Mouse (Mus musculus): ENCODE measurements around the gene Scyl3. TPM values are rescaled to one million over a fixed set of nuclear protein-coding genes. Genes with fewer than 3 reads are reported as not detected.
A peak's percentile ranks its signal among the peaks of the same experiment; 100 is the strongest.

Gene Scyl3
- total RNA-seq (2021), result 10 to 100 TPM; 20.9 to 25.0 TPM
- long read RNA-seq, experiment 1, full-length matches to known transcripts, result 10 of 34 reads
- long read RNA-seq, experiment 1, partial matches to known transcripts, result 13 of 34 reads
- long read RNA-seq, experiment 1, other reads (novel, unspliced or antisense), result 11 of 34 reads
- long read RNA-seq, experiment 2, full-length matches to known transcripts, result 4 of 17 reads
- long read RNA-seq, experiment 2, partial matches to known transcripts, result 7 of 17 reads
- long read RNA-seq, experiment 2, other reads (novel, unspliced or antisense), result 6 of 17 reads

GRCm38 (mm10) chr1:163928846-163929245 is at the start of gene Scyl3:
TSS of gene Scyl3 (plus strand) at chr1:163929100.
- DNase-seq (ENCODE audit: low spot score in 2 of 2), result peak in 1 of 2 experiments; percentile 12
- intact Hi-C loops (cut with DNase I), result no loop called here

- no peak for DNase-seq (ENCODE audit: low spot score in 2 of 2)
- intact Hi-C loops (cut with DNase I), result no loop called here
Measured at GRCm38 (mm10) chr1:163889629-163890028, 39.3 kb upstream of the Scyl3 start.

GRCm38 (mm10) chr1:163893294-163893693 is 35.6 kb upstream of the Scyl3 start:
- intact Hi-C loops (cut with DNase I), result no loop called here
- DNase-seq (ENCODE audit: low spot score in 2 of 2), result no peak

GRCm38 (mm10) chr1:163893774-163894527 is 34.9 kb upstream of the Scyl3 start:
- intact Hi-C loops (cut with DNase I), result no loop called here
- no peak for DNase-seq (ENCODE audit: low spot score in 2 of 2)

GRCm38 (mm10) chr1:163898291-163898764 is 30.6 kb upstream of the Scyl3 start:
- intact Hi-C loops (cut with DNase I), result no loop called here
- no peak for DNase-seq (ENCODE audit: low spot score in 2 of 2)

- no peak for DNase-seq (ENCODE audit: low spot score in 2 of 2)
- intact Hi-C loops (cut with DNase I), result no loop called here
Measured at GRCm38 (mm10) chr1:163899575-163899974, 29.3 kb upstream of the Scyl3 start.

- DNase-seq (ENCODE audit: low spot score in 2 of 2), result no peak
- intact Hi-C loops (cut with DNase I), result no loop called here
Measured at GRCm38 (mm10) chr1:163900168-163900567, 28.7 kb upstream of the Scyl3 start.

- intact Hi-C loops (cut with DNase I), result no loop called here
- DNase-seq (ENCODE audit: low spot score in 2 of 2), result no peak
Measured at GRCm38 (mm10) chr1:163903411-163903810, 25.5 kb upstream of the Scyl3 start.

GRCm38 (mm10) chr1:163907007-163907811 is 21.7 kb upstream of the Scyl3 start:
- DNase-seq (ENCODE audit: low spot score in 2 of 2), result no peak
- intact Hi-C loops (cut with DNase I), result no loop called here

- intact Hi-C loops (cut with DNase I), result no loop called here
- no peak for DNase-seq (ENCODE audit: low spot score in 2 of 2)
Measured at GRCm38 (mm10) chr1:163908389-163908788, 20.5 kb upstream of the Scyl3 start.

- intact Hi-C loops (cut with DNase I), result loop anchor here (2.0 to 5.0 kb wide), 2 partner anchors 74 to 758 kb away; no protein-coding TSS in a partner anchor
- DNase-seq (ENCODE audit: low spot score in 2 of 2), result peak; percentile 59 to 65
Measured at GRCm38 (mm10) chr1:163910343-163910742, 18.6 kb upstream of the Scyl3 start.

GRCm38 (mm10) chr1:163910785-163911184 is 18.1 kb upstream of the Scyl3 start:
- intact Hi-C loops (cut with DNase I), result loop anchor here (2.0 to 5.0 kb wide), 2 partner anchors 74 to 758 kb away; no protein-coding TSS in a partner anchor
- no peak for DNase-seq (ENCODE audit: low spot score in 2 of 2)

- intact Hi-C loops (cut with DNase I), result loop anchor here (2.0 to 5.0 kb wide), 2 partner anchors 75 to 760 kb away; no protein-coding TSS in a partner anchor
- no peak for DNase-seq (ENCODE audit: low spot score in 2 of 2)
Measured at GRCm38 (mm10) chr1:163911981-163912380, 16.9 kb upstream of the Scyl3 start.

- DNase-seq (ENCODE audit: low spot score in 2 of 2), result no peak
- intact Hi-C loops (cut with DNase I), result no loop called here
Measured at GRCm38 (mm10) chr1:163917349-163918160, 11.3 kb upstream of the Scyl3 start.

GRCm38 (mm10) chr1:163924093-163924492 is 4.8 kb upstream of the Scyl3 start:
- peak; percentile 36 to 72 for DNase-seq (ENCODE audit: low spot score in 2 of 2)
- intact Hi-C loops (cut with DNase I), result no loop called here

- DNase-seq (ENCODE audit: low spot score in 2 of 2), result peak; percentile 88 to 93
- intact Hi-C loops (cut with DNase I), result no loop called here
Measured at GRCm38 (mm10) chr1:163929636-163930457, 947 bp downstream of the Scyl3 start.

GRCm38 (mm10) chr1:163930458-163930794 is 1.5 kb downstream of the Scyl3 start:
- intact Hi-C loops (cut with DNase I), result no loop called here
- no peak for DNase-seq (ENCODE audit: low spot score in 2 of 2)

- DNase-seq (ENCODE audit: low spot score in 2 of 2), result no peak
- intact Hi-C loops (cut with DNase I), result no loop called here
Measured at GRCm38 (mm10) chr1:163931801-163932200, 2.9 kb downstream of the Scyl3 start.
